Mouse (Mus musculus) heart, adult 2 months (tissue): Measurements from ENCODE around the gene Fcho2. TPM values are rescaled to one million over a fixed set of nuclear protein-coding genes. Genes with fewer than 3 reads are reported as not detected.

ENCODE experiments used
- DNase-seq, 2 experiments: peaks; one replicate each; pipeline ENCODE4 v3.0.0; 2021
- H3K27ac ChIP-seq: fragments of 200-600 bp; 2 replicates; pipeline ENCODE4 v1.8.1; 2022
- H3K27me3 ChIP-seq: fragments of 200-500 bp; 2 replicates; pipeline ENCODE4 v1.6.1; 2012; ENCODE audit warnings: mild to moderate bottlenecking, low read length, inconsistent platforms, mixed read lengths; ENCODE audit not compliant: control insufficient read depth, insufficient read depth
- H3K36me3 ChIP-seq: fragments of 200-500 bp; 2 replicates; pipeline ENCODE4 v1.6.1; 2012; ENCODE audit warnings: low read length, inconsistent platforms; ENCODE audit not compliant: control insufficient read depth, insufficient read depth
- H3K4me1 ChIP-seq: fragments of 200-500 bp; 2 replicates; pipeline ENCODE4 v1.6.1; 2011; ENCODE audit warnings: low read length; ENCODE audit not compliant: control insufficient read depth, insufficient read depth
- H3K4me3 ChIP-seq: fragments of 200-600 bp; 2 replicates; pipeline ENCODE4 v1.8.1; 2022
- H3K79me2 ChIP-seq: fragments of 200-500 bp; replicated peaks from 2 replicates; pipeline ENCODE4 v1.6.1; 2012; ENCODE audit warnings: mild to moderate bottlenecking, inconsistent platforms, low read length, moderate library complexity, mixed read lengths; ENCODE audit not compliant: control insufficient read depth, insufficient read depth
- H3K9ac ChIP-seq: fragments of 200-500 bp; 2 replicates; pipeline ENCODE4 v1.6.1; 2012; ENCODE audit warnings: low read depth, mild to moderate bottlenecking, control low read depth, inconsistent platforms, low read length, mixed read lengths
- CTCF ChIP-seq: fragments of 200-600 bp; IDR thresholded peaks from 2 replicates; pipeline ENCODE4 v1.8.1; 2022; ENCODE audit warnings: antibody characterized with exemption, mild to moderate bottlenecking, moderate library complexity
- EP300 ChIP-seq: fragments of 200-500 bp; IDR thresholded peaks from 2 replicates; pipeline ENCODE4 v1.6.1; 2011; ENCODE audit warnings: low read depth, low read length, control low read depth; ENCODE audit not compliant: insufficient read depth
- POLR2A ChIP-seq: fragments of 200-500 bp; IDR thresholded peaks from 2 replicates; pipeline ENCODE4 v1.6.1; 2011; ENCODE audit warnings: mild to moderate bottlenecking, low read depth, low read length, control low read depth; ENCODE audit not compliant: insufficient read depth
- WGBS: fragments of 180-500 bp; shearing (Covaris S2); methylation state at CpG from one replicate; pipeline ENCODE4 v1.1.7; 2018; 5-methylcytosine and 5-hydroxymethylcytosine counted together
- intact Hi-C: fragments of 180-260 bp; cut with DNase I; formaldehyde crosslinking; loops from one replicate; pipeline ENCODE4 v1.15.1; 2025
- polyA plus RNA-seq: library from polyadenylated mRNA; depleted of rRNA; stranded (reverse); fragments of >200 nt; gene quantifications from 2 replicates; pipeline ENCODE4 v1.2.3, GENCODE M21; 2012
- total RNA-seq, 2 experiments: library from RNA; stranded (reverse); gene quantifications; 2 replicates each; pipeline ENCODE4 v1.2.3; 2021

Fcho2 gene
- total and polyA plus RNA-seq, 3 experiments: 11.8 to 37.6 (median 35.4) TPM

GRCm38 (mm10) chr13:98701309-98701675 is 114.0 kb downstream of the Fcho2 start:
- DNase-seq: no peak
- intact Hi-C loops: no loop called here
- Histone ChIP-seq H3K79me2 (no peaks in the 10 kb centered on the region), H3K9ac (no peak overlapping the region), H3K36me3 (no peaks in the 10 kb centered on the region), H3K4me1 (no peaks in the 10 kb centered on the region), H3K27me3 (no peaks in the 10 kb centered on the region), H3K4me3 (no peak overlapping the region), H3K27ac (no peak overlapping the region)
- TF ChIP-seq CTCF: no peak
- no peak for TF ChIP-seq POLR2A
- TF ChIP-seq EP300: no peak
- WGBS: 94% methylated on average over 5 of the region's 5 CpGs

DNA sequence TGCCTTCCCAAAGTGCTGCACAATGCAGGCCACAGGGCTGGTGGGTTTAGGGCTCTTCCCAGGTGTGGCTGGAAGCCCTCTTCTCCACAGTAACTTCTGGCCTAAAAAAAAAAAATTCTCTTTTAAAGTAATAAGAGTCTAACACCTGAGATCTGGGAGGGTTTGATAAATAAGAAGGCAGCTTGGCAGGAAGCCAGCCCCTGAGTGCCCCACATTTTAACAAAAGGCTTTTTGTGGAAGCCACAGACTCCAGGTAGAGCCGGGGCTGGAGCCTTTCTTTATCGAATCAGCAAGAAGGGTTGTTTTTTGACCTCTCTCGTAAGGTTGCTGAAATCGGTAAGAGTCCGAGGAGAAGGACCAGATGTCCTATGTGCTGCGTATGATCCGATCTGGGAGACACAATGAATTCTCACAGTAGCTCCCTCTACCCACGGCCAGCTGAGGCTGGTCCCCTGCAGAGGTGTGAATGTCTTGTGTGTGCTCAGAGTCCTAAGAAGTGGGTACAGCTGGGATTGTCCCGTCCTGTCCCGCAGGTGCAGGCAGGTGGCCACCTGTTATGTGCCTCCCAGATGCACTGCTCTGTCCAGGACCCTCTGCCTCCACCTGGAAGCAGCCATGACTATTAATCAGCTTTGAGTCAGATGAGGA is 114.5 kb downstream of the Fcho2 start:
- no peaks in the 10 kb centered on the region for H3K36me3 ChIP-seq
- DNase-seq: peak in 1 of 2 experiments; percentile 11
- no peak overlapping the region for H3K9ac ChIP-seq
- no peaks in the 10 kb centered on the region for H3K4me1 ChIP-seq
- no peaks in the 10 kb centered on the region for H3K27me3 ChIP-seq
- H3K27ac ChIP-seq: no peak overlapping the region
- H3K4me3 ChIP-seq: no peak overlapping the region
- 72% methylated on average over 10 of the region's 10 CpGs for WGBS
- no peaks in the 10 kb centered on the region for H3K79me2 ChIP-seq
- intact Hi-C loops: no loop called here
- TF ChIP-seq EP300: no peak

GRCm38 (mm10) chr13:98699982-98700540 is 115.2 kb downstream of the Fcho2 start:
- no peak overlapping the region for H3K27ac ChIP-seq

GRCm38 (mm10) chr13:98699051-98699744 is 116.1 kb downstream of the Fcho2 start:
- Histone ChIP-seq H3K4me3 (no peak overlapping the region), H3K36me3 (no peaks in the 10 kb centered on the region), H3K27ac (no peak overlapping the region), H3K79me2 (no peaks in the 10 kb centered on the region), H3K4me1 (no peaks in the 10 kb centered on the region), H3K9ac (no peak overlapping the region), H3K27me3 (peaks cover 2% of the 10 kb centered on the region; the same call in 1 of the 2 replicates)
- no peak for DNase-seq
- TF ChIP-seq CTCF: no peak
- TF ChIP-seq POLR2A: no peak
- TF ChIP-seq EP300: no peak
- intact Hi-C loops: no loop called here
- WGBS: 62% methylated on average over 14 of the region's 14 CpGs

More at GRCm38 (mm10) chr13:98699982-98700540, 115.2 kb downstream of the Fcho2 start:
- Histone ChIP-seq H3K4me1 (no peaks in the 10 kb centered on the region), H3K4me3 (no peak overlapping the region), H3K9ac (no peak overlapping the region), H3K36me3 (no peaks in the 10 kb centered on the region), H3K79me2 (no peaks in the 10 kb centered on the region), H3K27me3 (no peaks in the 10 kb centered on the region; the same call in 1 of the 2 replicates)
- WGBS: 73% methylated on average over 5 of the region's 5 CpGs
- peak in 1 of 2 experiments; percentile 5 for DNase-seq
- TF ChIP-seq POLR2A: no peak
- TF ChIP-seq CTCF: no peak
- TF ChIP-seq EP300: no peak
- intact Hi-C loops: no loop called here

DNA sequence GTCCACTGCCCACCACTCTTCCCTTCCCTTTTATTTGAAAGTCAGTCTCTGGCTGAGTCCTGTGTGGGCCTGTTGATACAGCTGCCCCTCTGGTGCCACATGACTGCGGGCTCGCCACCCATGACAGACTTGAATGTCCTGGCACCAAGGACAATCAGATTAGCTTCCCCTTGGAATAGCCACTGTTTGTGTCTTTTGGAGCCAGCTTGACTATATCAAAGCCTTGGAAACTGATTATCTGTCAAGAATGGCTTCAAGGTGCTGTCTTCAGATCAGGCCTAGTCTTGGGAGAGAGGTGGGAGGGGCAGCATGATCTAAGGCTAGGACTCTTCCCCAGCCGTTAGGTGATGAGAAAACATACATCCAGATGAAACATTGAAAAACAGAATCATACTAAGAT is 118.5 kb downstream of the Fcho2 start:
- no peak overlapping the region for H3K9ac ChIP-seq
- 75% methylated on average over 3 of the region's 3 CpGs for WGBS

GRCm38 (mm10) chr13:98695546-98695945 is 119.7 kb downstream of the Fcho2 start:
- Histone ChIP-seq H3K9ac (no peak overlapping the region; the same call in 1 of the 2 replicates), H3K4me3 (peak overlapping the region; percentile 39; the same call in 1 of the 2 replicates), H3K4me1 (no peaks in the 10 kb centered on the region), H3K27me3 (peaks cover 3% of the 10 kb centered on the region; the same call in 1 of the 2 replicates), H3K27ac (peak overlapping the region; percentile 79), H3K36me3 (no peaks in the 10 kb centered on the region), H3K79me2 (no peaks in the 10 kb centered on the region)
- TF ChIP-seq CTCF (no peak), POLR2A (no peak), EP300 (peak; percentile 78)
- 39% methylated on average over 2 of the region's 2 CpGs for WGBS
- intact Hi-C loops: no loop called here
- peak; percentile 49 to 74 for DNase-seq

More for the DNA sequence above, 118.5 kb downstream of the Fcho2 start:
- no peaks in the 10 kb centered on the region for H3K36me3 ChIP-seq
- H3K4me3 ChIP-seq: no peak overlapping the region
- H3K79me2 ChIP-seq: no peaks in the 10 kb centered on the region
- H3K27me3 ChIP-seq: peaks cover 3% of the 10 kb centered on the region; the same call in 1 of the 2 replicates
- intact Hi-C loops: no loop called here
- TF ChIP-seq CTCF (no peak), POLR2A (no peak)
- no peaks in the 10 kb centered on the region for H3K4me1 ChIP-seq
- H3K27ac ChIP-seq: no peak overlapping the region
- no peak for DNase-seq
